Mouse (Mus musculus) large intestine, adult 2 months (tissue): Measurements from ENCODE around the gene Traf4. TPM values are rescaled to one million over a fixed set of nuclear protein-coding genes. Genes with fewer than 3 reads are reported as not detected.

ENCODE experiments used
- DNase-seq: peaks from one replicate; pipeline ENCODE4 v3.0.0-alpha.2; 2012; ENCODE audit warnings: low read depth, low spot score
- WGBS: fragments of 180-500 bp; shearing (Covaris S2); methylation state at CpG from one replicate; pipeline ENCODE4 v1.1.7; 2018; 5-methylcytosine and 5-hydroxymethylcytosine counted together
- polyA plus RNA-seq: library from polyadenylated mRNA; depleted of rRNA; stranded (reverse); fragments of >200 nt; gene quantifications from 2 replicates; pipeline ENCODE4 v1.2.3, GENCODE M21; 2012

The Traf4 gene
- polyA plus RNA-seq, 1 experiment = 68.9 TPM

DNA sequence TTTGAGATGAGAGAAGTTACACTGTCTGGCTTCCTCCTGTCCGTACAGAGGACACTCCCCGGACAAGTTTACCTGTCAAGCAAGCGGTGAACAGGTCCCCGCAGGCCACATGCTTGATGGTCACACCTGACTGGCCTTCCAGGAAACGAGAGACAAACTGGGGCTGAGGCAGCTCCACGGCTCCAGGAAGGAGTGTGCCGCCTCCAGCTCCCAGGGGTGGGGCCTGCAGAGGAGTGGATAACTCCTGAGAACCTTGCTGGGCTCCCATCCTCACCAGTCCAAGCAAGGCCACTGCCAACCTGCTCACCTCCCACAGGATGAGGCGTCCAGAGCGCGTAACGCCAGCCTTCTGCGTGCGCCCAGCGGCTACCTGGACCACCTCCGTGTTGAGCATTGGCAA, 4.9 kb upstream of the Traf4 start:
- no peak for DNase-seq
- WGBS = 62% methylated on average over 15 of the region's 15 CpGs

DNA sequence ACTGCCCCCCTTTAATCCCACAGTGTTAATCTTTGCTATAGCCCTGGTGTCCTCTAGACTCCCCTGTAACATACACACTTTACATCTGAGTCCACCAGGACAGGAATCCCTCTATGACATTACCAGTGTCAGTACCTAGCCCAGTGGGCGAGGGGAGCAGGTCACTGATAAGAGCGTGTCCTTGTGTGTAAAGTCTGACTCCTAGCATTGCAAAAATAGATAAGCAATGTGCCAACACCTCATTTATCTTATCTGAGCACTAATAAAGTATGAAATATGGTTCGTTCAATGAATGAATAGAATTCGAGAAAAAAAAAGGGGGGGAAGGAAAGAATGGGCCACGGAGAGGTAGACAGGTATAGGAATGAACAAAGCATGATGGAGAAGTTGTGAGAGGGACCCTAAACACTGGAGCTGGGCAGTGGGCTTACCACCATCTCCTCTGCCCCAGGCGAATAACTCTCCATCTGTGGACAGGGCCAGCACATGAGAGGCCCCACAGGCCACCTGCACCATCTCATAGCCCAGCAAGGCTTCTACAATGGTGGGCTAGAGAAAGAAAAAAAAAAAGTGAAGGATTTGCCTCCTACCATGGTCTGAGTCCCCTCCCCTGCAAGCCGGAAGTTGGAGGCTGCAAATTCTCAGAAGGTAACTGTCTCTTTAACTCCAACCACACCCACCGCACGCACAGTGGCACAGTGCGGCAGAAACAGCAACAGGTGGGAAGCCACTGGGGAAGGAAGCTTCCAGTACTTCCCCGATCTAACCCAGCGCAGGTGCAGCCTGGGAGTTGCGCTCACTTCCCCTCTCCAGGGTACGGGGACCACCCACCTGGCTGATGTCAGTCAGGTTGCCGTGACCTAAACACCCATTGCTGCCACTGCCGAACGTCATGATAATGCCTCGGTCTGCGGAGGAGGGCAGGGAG, 3.4 kb upstream of the Traf4 start:
- 25% methylated on average over 19 of the region's 19 CpGs for WGBS
- DNase-seq = no peak

DNA sequence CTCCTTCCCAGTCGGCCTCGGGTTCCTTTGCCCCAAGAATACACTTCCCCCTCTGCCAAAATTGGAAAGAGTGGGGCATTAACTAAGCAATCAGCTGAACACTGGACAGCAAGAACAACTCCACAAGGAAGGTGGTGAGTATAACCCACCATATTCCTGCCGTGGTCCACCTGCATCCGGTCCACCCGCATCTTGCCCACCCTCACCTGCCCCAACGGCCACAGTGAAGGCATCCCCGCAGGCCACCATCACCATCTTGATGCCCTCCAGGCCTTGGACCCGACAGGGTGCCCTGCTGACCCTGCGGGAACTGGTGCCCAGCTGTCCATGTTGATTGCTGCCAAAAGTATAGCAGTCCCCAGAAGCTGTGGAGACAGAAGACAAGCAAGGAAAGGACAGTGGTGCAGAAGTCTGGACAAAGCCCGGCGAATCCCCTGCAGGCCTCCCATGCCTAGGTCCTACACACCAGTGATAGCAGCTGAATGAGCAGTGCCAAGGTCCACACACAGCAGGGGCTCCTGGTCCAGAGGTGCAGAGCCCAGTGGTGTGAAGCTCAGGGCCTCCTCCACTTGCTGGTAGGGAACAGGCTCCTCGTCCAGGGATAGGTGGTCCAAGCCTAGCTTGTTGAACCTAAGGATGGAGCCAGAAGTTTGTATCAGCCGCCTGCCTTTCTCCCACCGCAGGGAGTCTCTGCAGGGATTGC, 2.0 kb upstream of the Traf4 start:
- WGBS = 88% methylated on average over 14 of the region's 14 CpGs
- DNase-seq = no peak

DNA sequence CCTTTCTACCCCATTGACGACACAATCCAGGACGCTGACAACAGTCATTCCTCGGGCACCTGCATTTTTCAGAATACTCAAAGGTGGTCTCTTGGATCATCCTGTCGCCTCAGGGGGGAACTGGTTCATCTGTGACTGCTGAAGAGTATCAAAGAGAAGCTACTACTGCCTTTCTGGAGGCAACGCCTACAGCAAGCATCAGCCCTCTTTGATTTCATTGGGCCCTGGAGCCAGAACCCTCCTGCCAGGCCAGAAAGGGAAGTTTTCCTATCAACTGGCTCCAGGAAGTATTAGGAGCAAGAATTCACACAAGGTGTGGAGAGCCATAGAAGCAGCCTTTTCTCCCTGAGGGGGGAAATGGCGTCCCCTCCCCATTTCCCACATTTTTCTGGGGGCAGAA, 1.3 kb upstream of the Traf4 start:
- no peak for DNase-seq
- 55% methylated on average over 6 of the region's 6 CpGs for WGBS

DNA sequence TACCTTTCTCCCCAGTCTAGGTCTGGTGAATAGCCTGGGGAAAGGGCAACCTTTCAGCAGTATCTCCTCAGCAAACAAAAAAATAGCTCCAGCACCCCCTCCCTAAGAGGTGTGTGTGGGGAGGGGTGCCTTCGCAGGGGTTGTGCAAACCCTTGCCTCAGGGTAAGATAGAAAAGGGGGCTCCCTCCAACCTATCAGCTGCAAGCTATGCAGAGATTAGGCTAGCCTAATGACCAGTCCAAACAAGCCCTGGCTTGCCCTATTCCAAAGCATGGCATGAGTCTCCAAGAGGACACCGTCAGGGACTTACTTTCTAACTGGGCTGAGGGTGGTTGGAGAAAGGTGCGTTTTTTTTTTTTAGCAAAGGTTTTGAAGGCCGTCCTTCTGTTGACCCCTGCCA, 772 bp upstream of the Traf4 start:
- 44% methylated on average over 4 of the region's 4 CpGs for WGBS
- DNase-seq = no peak

DNA sequence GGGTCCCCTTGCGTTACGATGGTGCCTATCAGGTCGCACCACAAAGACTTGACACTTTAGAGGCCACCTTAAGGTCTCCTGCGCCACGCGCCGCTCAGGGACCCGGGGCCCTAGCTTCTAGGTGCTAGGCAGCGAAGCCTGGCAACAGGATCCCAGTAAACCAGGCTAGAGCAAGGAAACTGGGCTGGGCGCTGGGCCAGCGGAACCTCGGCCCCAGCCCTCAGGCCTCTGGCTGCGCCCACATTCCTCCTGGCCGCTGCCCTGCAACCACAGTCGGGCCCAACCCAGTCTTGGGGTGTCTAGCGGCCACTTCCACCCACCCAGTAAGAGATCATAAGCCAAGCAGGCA, 346 bp upstream of the Traf4 start:
- WGBS = 1% methylated on average over 16 of the region's 16 CpGs
- no peak for DNase-seq

DNA sequence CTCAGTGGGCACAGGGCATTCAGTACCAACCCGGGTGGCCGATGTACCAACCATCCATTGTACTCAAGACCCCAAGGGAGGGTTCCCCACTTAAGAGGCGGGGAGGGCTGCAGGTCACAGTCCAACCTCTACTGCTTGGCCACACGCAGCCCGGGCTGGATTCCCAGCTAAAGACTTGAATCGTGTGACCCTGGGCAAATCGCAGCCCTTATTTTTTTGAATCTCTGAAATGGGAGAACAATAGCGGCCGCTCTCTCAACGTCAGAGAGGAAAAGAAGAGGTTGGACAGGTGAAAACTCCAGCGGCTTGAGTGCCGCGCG, 825 bp downstream of the Traf4 start:
- 2% methylated on average over 14 of the region's 14 CpGs for WGBS
- no peak for DNase-seq

DNA sequence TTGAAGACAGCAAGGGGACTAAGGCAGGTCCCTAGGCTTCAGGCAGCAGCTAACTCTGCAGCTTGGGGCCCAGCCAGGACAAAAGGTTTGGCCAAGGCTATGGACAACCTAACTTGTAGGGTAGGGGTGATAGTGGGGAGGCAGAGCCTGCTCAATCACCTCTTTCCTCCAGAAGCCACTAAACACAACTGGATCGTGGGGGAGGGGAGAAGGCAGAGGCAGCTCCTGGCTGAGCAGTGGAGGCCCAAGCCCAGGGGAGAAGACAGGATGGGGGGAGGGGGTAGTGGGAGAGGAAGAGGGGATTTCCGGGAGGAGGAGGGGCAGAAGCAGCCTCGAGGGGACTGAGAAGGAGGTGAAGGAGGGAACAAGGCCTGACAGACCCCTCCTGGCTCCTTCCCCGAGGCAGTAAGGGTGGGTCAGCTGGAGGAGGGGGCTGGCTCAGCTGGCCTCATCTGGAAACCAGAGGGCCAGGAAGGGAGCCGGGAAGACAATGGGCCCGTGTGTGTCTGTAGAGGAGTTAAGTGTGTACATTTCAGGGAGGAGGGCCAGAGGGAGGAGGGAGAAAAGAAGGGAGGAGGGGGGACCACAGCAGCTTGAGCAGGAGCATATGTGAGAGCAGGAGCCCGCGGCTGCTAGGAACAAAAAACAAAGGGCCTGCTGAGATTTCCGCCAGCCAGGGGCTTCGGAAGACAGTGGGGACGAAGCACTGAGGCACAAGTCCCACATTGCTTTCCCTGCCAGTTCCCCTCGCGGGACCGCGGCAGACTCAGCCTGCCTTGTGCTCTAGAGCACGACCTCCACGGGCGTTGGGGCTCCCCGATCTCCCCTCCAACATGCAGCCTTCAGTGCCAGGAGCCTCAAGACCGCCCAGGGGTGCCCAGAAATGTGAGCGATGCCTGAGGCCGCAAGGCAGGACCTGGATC, 1.4 kb downstream of the Traf4 start:
- WGBS = 1% methylated on average over 22 of the region's 22 CpGs
- DNase-seq = no peak

DNA sequence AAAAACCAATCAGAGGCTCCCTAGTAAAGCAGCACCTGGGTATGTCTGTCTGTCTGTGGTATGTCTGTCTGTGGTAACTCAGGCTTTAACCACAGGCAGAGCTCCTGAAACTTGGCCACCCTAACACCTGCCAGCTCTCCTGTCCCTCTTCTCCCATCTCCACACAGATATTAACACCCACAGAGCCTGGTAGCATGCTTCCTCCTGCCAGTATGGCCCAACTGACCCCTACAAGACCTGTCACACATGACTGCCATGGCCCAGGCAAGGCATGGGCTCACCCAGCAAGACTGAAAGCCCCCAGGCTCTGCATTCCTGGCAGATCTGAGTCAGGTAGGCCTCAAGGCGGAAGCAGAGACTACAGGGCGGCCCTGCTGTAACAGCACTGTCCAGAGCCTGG, 2.3 kb downstream of the Traf4 start:
- WGBS = 74% methylated on average over 2 of the region's 2 CpGs
- no peak for DNase-seq

DNA sequence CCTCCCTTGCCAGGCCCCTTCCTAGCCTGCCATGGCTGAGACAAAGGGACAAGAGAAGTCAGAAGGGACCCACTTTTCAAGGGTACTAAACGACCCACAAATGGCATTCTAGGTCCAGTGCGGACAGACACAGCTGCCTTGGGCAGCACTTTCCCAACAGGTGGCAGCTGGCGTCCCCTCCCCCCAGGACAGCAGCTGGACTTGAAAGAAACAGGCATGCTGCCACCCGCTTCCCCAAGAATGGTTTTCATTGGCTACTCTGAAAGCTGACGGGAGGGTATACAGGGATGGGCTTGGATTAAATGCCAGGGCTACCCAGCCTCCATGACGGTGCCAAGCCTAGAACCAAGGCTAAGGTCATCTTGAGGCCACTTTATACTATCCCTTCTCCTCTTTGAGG, 2.9 kb downstream of the Traf4 start:
- 17% methylated on average over 6 of the region's 6 CpGs for WGBS
- DNase-seq = no peak

DNA sequence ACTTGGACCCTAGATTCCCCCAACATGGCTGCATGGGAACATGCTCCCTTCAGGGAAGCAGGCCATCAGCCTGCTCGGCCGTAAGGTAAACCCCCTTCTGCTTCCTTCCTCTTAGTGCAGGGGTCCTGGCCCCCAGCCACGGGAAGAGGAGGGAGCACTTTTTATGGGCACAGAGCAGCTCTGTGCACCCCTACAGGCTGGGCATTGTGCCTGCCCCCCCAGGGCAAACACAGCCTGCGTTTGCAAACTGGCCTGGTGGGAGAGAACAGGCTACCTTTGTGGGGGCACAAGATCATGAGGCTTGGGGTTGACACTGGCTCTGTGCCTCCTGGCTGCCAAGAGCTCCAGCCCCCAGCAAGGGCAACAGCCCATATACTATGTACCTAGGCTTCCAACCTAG, 3.4 kb downstream of the Traf4 start:
- DNase-seq = no peak
- 27% methylated on average over 4 of the region's 4 CpGs for WGBS

DNA sequence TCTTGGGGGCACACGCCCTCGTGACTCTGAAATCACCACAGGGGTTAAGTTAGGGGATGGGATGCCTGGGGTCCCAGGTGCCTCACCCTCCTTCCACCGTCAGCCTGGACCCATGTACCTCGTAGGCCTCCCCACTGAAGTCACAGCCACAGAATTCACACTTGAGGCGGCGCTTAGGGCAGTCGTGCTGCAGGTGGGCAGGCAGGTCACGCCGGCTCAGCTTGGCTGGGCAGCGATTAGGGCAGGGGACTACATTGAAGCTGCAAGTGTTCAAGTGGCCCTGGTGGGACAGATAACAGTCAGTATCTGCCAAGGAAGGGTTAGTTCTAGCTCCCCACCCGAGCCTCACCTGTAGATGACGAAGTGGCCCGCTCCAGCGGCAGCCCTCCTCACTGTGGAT, 4.2 kb downstream of the Traf4 start:
- DNase-seq = no peak
- 87% methylated on average over 14 of the region's 14 CpGs for WGBS

DNA sequence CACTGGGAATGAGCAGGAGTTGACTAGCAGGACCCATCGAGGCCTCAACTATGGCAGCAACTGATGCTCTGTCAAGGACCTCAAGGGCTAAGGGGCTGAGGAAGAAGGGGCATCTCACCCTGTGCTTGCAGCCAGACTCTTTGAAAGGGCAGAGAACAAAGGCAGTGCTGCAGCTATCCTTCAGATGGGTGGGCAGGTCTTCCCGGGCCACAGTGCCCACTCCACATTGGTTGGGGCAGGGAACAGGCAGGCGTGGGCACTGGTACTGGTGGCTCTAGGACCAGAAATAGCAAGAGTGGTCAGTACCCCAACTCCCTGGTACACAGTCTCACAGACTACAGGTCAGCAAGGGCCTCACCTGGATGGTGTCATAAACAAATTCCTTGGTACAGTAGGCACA, 4.7 kb downstream of the Traf4 start:
- no peak for DNase-seq
- 83% methylated on average over 3 of the region's 3 CpGs for whole genome bisulfite sequencing

DNA sequence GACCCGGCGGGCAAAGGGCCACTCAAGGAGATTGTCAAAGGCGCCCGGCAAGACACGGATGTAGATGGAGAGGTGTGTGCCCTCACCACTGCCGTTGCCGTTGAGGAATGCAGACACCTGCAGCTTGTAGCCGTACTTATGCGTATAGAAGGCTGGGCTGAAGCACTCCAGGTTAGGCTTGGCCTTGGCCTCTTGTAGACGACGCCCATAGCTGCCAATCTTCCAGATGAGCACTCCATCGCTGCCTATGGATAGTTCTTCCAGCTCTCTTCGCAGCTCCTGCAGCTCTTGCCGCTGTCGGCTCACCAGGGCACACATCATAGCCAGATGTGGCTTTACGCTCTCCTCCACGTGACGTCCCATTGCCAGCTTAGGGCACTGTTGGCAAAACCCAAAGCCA, 5.2 kb downstream of the Traf4 start:
- no peak for DNase-seq

DNA sequence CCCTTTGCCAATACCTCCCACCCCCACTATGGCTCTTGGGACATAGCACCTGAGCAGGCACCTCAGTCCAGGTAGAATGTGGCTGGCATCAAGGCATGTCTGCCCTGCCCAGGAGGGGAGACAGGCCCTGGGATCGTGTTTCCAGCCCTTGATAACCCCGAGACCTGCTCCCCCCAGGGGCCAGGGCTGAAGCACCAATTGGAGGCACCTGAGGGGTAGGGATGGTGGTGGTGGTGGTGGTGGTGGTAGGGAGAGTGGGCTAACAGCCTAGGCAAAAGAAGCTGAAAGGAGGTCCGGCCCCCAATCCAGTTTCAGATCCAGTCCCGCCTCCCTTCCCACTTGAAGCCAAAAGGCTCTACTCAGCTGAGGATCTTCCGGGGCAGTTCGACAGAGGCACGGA, 5.8 kb downstream of the Traf4 start:
- WGBS = 70% methylated on average over 7 of the region's 7 CpGs
- no peak for DNase-seq

More for the DNA sequence above, 5.2 kb downstream of the Traf4 start:
- 77% methylated on average over 18 of the region's 18 CpGs for WGBS

DNA sequence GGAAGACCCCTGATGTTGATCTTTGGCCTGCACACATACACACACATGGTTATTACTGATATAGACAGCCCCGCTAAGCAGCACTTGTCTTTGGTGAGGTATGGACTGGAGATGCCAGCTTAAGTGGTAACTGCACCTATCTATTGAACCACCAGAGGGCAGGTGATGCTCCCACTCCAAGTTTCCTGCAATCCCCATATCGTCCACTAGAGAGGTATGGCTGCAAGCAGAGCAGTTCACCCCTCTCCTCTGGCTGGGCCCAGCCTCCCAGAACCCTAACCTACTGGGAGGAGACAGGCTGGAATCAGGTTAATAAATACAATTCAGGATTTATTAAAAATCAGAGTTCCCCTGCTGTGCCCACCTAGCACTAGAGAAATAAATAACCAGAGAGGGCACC, 6.3 kb downstream of the Traf4 start:
- 10% methylated on average over 2 of the region's 2 CpGs for WGBS
- no peak for DNase-seq

DNA sequence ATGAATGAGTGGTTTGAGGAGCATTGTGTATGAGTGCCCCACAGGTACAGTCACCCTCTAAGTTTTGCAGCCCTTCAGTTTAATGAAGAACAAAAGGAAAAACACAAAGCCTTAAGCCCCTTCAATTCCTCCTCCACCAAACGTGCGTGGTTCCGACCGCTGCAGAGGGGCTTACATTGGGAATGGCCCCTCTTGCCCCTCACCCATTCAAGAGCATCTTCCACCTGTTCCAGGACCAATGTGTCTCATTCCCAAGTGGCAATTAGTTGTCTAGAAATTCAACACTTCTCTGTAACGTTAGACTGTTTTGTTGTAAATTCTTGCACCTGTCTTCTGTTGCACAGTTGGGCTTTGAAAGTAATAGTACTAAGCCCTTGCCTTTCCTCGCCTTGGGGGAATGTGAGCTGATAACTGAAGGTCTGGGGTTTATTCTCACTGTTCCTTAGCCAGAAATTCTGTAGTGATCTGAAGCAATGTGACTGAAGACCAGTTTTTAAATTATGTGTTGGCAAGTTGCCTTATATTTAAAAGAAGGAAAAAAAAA, 9.2 kb downstream of the Traf4 start:
- no peak for DNase-seq
- WGBS = 78% methylated on average over 6 of the region's 6 CpGs

DNA sequence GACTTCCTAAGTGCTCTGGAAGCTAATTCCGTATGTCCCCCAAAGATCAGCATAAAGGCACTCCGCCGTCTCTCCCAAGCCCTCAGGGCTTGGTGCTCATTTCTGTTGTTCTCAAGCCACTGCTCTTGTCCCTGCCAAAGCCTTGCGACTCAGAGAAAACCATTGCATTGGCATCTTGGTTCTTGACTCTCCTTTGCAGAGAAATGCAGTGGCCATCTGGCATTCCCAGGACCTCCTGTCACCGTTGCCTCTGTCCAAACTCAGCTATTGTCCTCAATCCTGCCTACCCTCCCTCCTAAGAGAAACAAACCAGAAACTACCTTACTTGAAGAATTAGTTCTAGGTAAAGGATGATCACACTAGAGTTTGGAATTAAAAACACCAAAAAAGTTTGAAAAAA, 9.7 kb downstream of the Traf4 start:
- DNase-seq = no peak
- 86% methylated on average over 5 of the region's 5 CpGs for WGBS

DNA sequence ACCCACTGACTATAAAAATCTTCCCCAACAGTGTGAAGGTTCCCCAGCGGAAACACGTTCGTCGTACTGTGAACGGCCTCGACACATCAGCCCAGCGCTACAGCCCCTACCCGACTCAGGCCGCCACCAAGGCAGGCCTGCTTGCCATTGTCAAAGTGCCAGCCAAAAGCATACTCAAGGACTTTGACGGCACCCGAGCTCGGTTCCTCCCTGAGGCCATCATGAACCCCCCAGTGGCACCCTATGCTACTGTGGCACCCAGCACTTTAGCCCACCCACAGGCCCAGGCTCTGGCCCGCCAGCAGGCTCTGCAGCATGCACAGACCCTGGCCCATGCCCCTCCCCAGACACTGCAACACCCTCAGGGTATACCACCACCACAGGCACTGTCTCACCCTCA, 11.6 kb downstream of the Traf4 start:
- 82% methylated on average over 13 of the region's 13 CpGs for WGBS
- no peak for DNase-seq
